8 mouse cellular contexts compared by ENCODE assay signal in genomic region chr11:47378843-47379629, GRCm38 (mm10).
DNase-seq lines count a peak whose midpoint lies in the region; ATAC-seq lines count a peak whose summit lies in the region.

No protein-coding gene starts in this region.

- H3K4me1 ChIP-seq in intestine, embryonic 14.5 days (replicated peaks; ENCODE audit: control insufficient read depth, insufficient read depth, low read length) = no peaks in the 10 kb centered on the region; the same call in 1 of the 2 replicates
- H3K4me1 ChIP-seq in midbrain, embryonic 11.5 days (ENCODE audit: control insufficient read depth, insufficient read depth, low read length) = peaks cover 3% of the 10 kb centered on the region; the same call in 1 of the 2 replicates
- peaks cover 11% of the 10 kb centered on the region for H3K4me1 ChIP-seq in stomach, embryonic 16.5 days (ENCODE audit: control insufficient read depth, insufficient read depth, low read length)

- H3K4me2 ChIP-seq in intestine, embryonic 14.5 days (ENCODE audit: low read length) = peak overlapping the region; percentile 67
- H3K4me2 ChIP-seq in midbrain, embryonic 11.5 days = peak overlapping the region; percentile 44
- peak overlapping the region; percentile 80 for H3K4me2 ChIP-seq in stomach, embryonic 16.5 days (ENCODE audit: low read depth, low read length)

- intact Hi-C loops in left cerebral cortex, postnatal 36 days (cut with DNase I) = no loop called here

- ATAC-seq in intestine, embryonic 14.5 days (replicated peaks; ENCODE audit: low FRiP score, low TSS enrichment, low read depth) = peak; percentile 81
- ATAC-seq in midbrain, embryonic 11.5 days (ENCODE audit: low FRiP score) = peak; percentile 82
- ATAC-seq in stomach, embryonic 16.5 days (ENCODE audit: insufficient read depth, low FRiP score) = peak; percentile 90

- no peaks in the 10 kb centered on the region for H3K9me3 ChIP-seq in intestine, embryonic 14.5 days (ENCODE audit: control insufficient read depth, low read length)
- H3K9me3 ChIP-seq in midbrain, embryonic 11.5 days (ENCODE audit: control insufficient read depth, low read length) = no peaks in the 10 kb centered on the region
- no peaks in the 10 kb centered on the region for H3K9me3 ChIP-seq in stomach, embryonic 16.5 days (replicated peaks; ENCODE audit: control insufficient read depth, low read length)

- WGBS in intestine, embryonic 14.5 days = 5% methylated on average over 23 of the region's 25 CpGs
- WGBS in midbrain, embryonic 11.5 days = 12% methylated on average over 25 of the region's 25 CpGs
- 7% methylated on average over 25 of the region's 25 CpGs for WGBS in stomach, embryonic 16.5 days

- DNase-seq in R1 (ENCODE audit: low read depth, low spot score) (peak; percentile 56), MN1 (ENCODE audit: low spot score) (no peak)
- peak; percentile 82 for DNase-seq in embryo, embryonic 10.5 days (ENCODE audit: low spot score)
- DNase-seq in gastrocnemius, postnatal 25 days = peak; percentile 78
- DNase-seq in intestine, embryonic 14.5 days (ENCODE audit: low spot score) = peak; percentile 80
- DNase-seq in left cerebral cortex, postnatal 36 days (ENCODE audit: low spot score in 2 of 2) = peak; percentile 24 to 36
- DNase-seq in midbrain, embryonic 11.5 days (ENCODE audit: low spot score, missing footprints) = peak; percentile 93

- no peaks in the 10 kb centered on the region for H3K36me3 ChIP-seq in intestine, embryonic 14.5 days (ENCODE audit: control insufficient read depth, insufficient read depth, low read length)
- no peaks in the 10 kb centered on the region for H3K36me3 ChIP-seq in midbrain, embryonic 11.5 days (ENCODE audit: control insufficient read depth, insufficient read depth, low read length)
- H3K36me3 ChIP-seq in stomach, embryonic 16.5 days (ENCODE audit: control insufficient read depth, insufficient read depth, low read length) = no peaks in the 10 kb centered on the region

- H3K27ac ChIP-seq in intestine, embryonic 14.5 days (ENCODE audit: low read depth) = peak overlapping the region; percentile 80
- peak overlapping the region; percentile 37; the same call in 1 of the 2 replicates for H3K27ac ChIP-seq in midbrain, embryonic 11.5 days (ENCODE audit: low read depth, low read length)
- H3K27ac ChIP-seq in stomach, embryonic 16.5 days (ENCODE audit: low read length) = peak overlapping the region; percentile 82

- no peaks in the 10 kb centered on the region for H3K27me3 ChIP-seq in intestine, embryonic 14.5 days (replicated peaks; ENCODE audit: control insufficient read depth, insufficient read depth, low read length)
- H3K27me3 ChIP-seq in midbrain, embryonic 11.5 days (ENCODE audit: control insufficient read depth, insufficient read depth, low read length) = no peaks in the 10 kb centered on the region
- H3K27me3 ChIP-seq in stomach, embryonic 16.5 days (ENCODE audit: control insufficient read depth, insufficient read depth, low read length) = no peaks in the 10 kb centered on the region

- H3K4me3 ChIP-seq in intestine, embryonic 14.5 days (ENCODE audit: low read depth, low read length) = peak overlapping the region; percentile 41
- peak overlapping the region; percentile 16; the same call in 1 of the 2 replicates for H3K4me3 ChIP-seq in midbrain, embryonic 11.5 days (ENCODE audit: low read depth, low read length)
- H3K4me3 ChIP-seq in stomach, embryonic 16.5 days (replicated peaks; ENCODE audit: low read length) = peak overlapping the region; percentile 49

- peak overlapping the region; percentile 58 for H3K9ac ChIP-seq in intestine, embryonic 14.5 days (ENCODE audit: low read length)
- H3K9ac ChIP-seq in midbrain, embryonic 11.5 days (ENCODE audit: low read length) = peak overlapping the region; percentile 24
- peak overlapping the region; percentile 78 for H3K9ac ChIP-seq in stomach, embryonic 16.5 days (ENCODE audit: low read length)

Comparison
In these comparisons a context has a peak if more than half of its experiments do, and no peak if none do; other contexts are left out.
1. H3K9ac ChIP-seq: peak in every context shown above with its lines; median percentile 78 in stomach, embryonic 16.5 days; 58 in intestine, embryonic 14.5 days; 24 in midbrain, embryonic 11.5 days.